Mouse (Mus musculus) limb, embryonic 12.5 days (tissue): ENCODE results near the gene Ttc34. TPM values are rescaled to one million over a fixed set of nuclear protein-coding genes. Genes with fewer than 3 reads are reported as not detected.

Source experiments
- ATAC-seq: fragments of 200-750 bp; cut with Nextera tagmentation; 2 replicates; pipeline ENCODE4 v1.8.0; 2017; ENCODE audit warnings: low read depth, moderate TSS enrichment; ENCODE audit not compliant: insufficient number of reproducible peaks, insufficient read depth, low FRiP score, low TSS enrichment
- H3K27ac ChIP-seq: fragments of 300-500 bp; sonication (generic); 2 replicates; pipeline ENCODE4 v1.5.1; 2016; ENCODE audit warnings: mild to moderate bottlenecking, moderate library complexity
- H3K27me3 ChIP-seq: fragments of 300-500 bp; sonication (generic); 2 replicates; pipeline ENCODE4 v1.6.1; 2016; ENCODE audit warnings: mild to moderate bottlenecking, moderate library complexity
- H3K36me3 ChIP-seq: fragments of 300-500 bp; sonication (generic); 2 replicates; pipeline ENCODE4 v1.6.1; 2016; ENCODE audit warnings: mild to moderate bottlenecking, moderate library complexity
- H3K4me1 ChIP-seq: fragments of 300-500 bp; sonication (generic); replicated peaks from 2 replicates; pipeline ENCODE4 v1.6.1; 2016
- H3K4me2 ChIP-seq: fragments of 300-500 bp; sonication (generic); 2 replicates; pipeline ENCODE4 v1.6.1; 2016; ENCODE audit warnings: mild to moderate bottlenecking, moderate library complexity
- H3K4me3 ChIP-seq: fragments of 300-500 bp; sonication (generic); replicated peaks from 2 replicates; pipeline ENCODE4 v1.5.1; 2016; ENCODE audit warnings: mild to moderate bottlenecking
- H3K9ac ChIP-seq: fragments of 300-500 bp; sonication (generic); replicated peaks from 2 replicates; pipeline ENCODE4 v1.6.1; 2016; ENCODE audit warnings: mild to moderate bottlenecking, moderate library complexity
- H3K9me3 ChIP-seq: fragments of 300-500 bp; sonication (generic); 2 replicates; pipeline ENCODE4 v1.6.1; 2016; ENCODE audit warnings: mild to moderate bottlenecking, moderate library complexity
- WGBS: fragments of 180-500 bp; shearing (Covaris S2); methylation state at CpG from one replicate; pipeline ENCODE4 v1.1.7; 2016; 5-methylcytosine and 5-hydroxymethylcytosine counted together
- polyA plus RNA-seq: library from polyadenylated mRNA; unstranded; fragments of >200 nt; fragmentation: Nextera tagmentation; extraction: Ambion mirVana; gene quantifications from 2 replicates; pipeline ENCODE4 v1.2.1, GENCODE M21; 2016

Ttc34 gene
- polyA plus RNA-seq, 1 experiment from 2014 or later, result 0.23 TPM

GRCm38 (mm10) chr4:154831915-154832573, 5.2 kb upstream of the Ttc34 start:
- peaks cover 11% of the 10 kb centered on the region for H3K27me3 ChIP-seq
- H3K9me3 ChIP-seq, result no peaks in the 10 kb centered on the region
- peaks cover 14% of the 10 kb centered on the region for H3K4me1 ChIP-seq
- H3K4me3 ChIP-seq, result no peak overlapping the region
- 46% methylated on average over 9 of the region's 9 CpGs for WGBS
- no peak overlapping the region for H3K9ac ChIP-seq
- H3K36me3 ChIP-seq, result no peaks in the 10 kb centered on the region
- ATAC-seq, result no peak
- H3K4me2 ChIP-seq, result no peak overlapping the region
- H3K27ac ChIP-seq, result no peak overlapping the region

DNA sequence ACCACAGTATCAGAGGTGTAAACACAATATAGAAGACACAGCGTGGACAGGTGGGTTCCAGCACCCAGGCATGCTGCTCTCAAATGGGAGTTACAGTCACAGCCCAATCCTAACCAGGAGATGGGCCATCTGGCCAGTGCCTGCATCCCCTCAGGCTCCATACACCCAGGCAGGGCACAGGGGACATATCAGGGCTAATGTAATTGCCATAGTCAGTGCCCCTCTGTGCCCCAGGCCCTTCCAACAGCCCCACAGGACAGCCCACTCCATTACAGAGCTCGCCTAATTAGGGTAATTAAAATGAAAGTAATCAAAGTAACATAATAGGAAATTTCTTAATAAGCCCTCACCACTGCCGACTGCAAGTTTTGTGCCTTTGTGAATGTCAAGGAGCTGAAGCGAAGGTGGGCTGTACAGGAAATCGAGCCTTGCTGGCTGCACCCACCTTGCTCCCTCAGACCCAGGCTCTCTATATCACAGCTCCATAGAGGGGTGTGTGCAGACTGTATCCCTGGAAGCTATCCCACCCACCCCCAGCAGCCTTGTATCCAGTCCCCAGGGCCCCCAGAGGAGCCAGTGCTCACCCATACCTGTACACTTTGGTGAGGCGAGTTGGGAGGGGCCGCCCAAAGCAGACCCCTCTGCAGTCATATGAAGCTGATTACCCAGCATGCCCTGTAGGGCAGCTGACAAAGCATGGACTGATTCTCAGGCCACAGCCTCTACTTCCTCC, 910 bp upstream of the Ttc34 start:
- peaks cover 15% of the 10 kb centered on the region for H3K27me3 ChIP-seq
- WGBS, result 64% methylated on average over 7 of the region's 7 CpGs
- H3K9me3 ChIP-seq, result no peaks in the 10 kb centered on the region
- peaks cover 19% of the 10 kb centered on the region for H3K4me1 ChIP-seq
- H3K4me2 ChIP-seq, result no peak overlapping the region
- H3K4me3 ChIP-seq, result no peak overlapping the region
- H3K36me3 ChIP-seq, result no peaks in the 10 kb centered on the region
- no peak overlapping the region for H3K27ac ChIP-seq
- no peak overlapping the region for H3K9ac ChIP-seq
- no peak for ATAC-seq

- ATAC-seq, result no peak
- H3K4me1 ChIP-seq, result peaks cover 19% of the 10 kb centered on the region
- H3K36me3 ChIP-seq, result no peaks in the 10 kb centered on the region
- H3K27me3 ChIP-seq, result peaks cover 5% of the 10 kb centered on the region; the same call in 1 of the 2 replicates
- H3K4me2 ChIP-seq, result no peak overlapping the region
- no peaks in the 10 kb centered on the region for H3K9me3 ChIP-seq
- no peak overlapping the region for H3K27ac ChIP-seq
- 83% methylated on average over 13 of the region's 13 CpGs for WGBS
- no peak overlapping the region for H3K4me3 ChIP-seq
- H3K9ac ChIP-seq, result no peak overlapping the region
Measured at GRCm38 (mm10) chr4:154838741-154839140, 1.5 kb downstream of the Ttc34 start.

DNA sequence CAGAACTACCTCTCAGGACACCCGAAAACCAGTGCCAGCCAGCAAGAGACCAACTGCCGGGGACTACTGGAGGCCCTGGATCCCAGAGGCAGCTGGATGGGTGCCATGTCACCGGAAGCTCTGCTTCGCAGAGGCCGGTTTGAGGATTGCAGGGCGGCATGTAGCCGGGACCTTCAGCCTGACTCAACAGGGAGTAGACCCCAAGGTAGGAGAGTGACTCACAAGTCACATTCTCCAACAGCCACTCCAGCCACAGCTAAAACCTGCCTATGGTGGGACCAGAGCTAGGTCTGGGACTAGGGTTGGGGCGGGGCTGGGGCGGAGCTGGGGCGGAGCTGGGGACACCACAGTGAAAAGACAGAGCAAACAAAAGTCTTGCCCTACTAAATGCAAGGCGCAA, 2.1 kb downstream of the Ttc34 start:
- ATAC-seq, result no peak
- Histone ChIP-seq H3K4me3 (no peak overlapping the region), H3K36me3 (no peaks in the 10 kb centered on the region), H3K27ac (no peak overlapping the region), H3K4me2 (no peak overlapping the region), H3K9ac (no peak overlapping the region), H3K4me1 (peaks cover 19% of the 10 kb centered on the region), H3K9me3 (no peaks in the 10 kb centered on the region), H3K27me3 (peaks cover 5% of the 10 kb centered on the region; the same call in 1 of the 2 replicates)
- 57% methylated on average over 11 of the region's 11 CpGs for WGBS

GRCm38 (mm10) chr4:154852696-154853095, 15.4 kb downstream of the Ttc34 start:
- Histone ChIP-seq H3K9ac (no peak overlapping the region), H3K4me3 (no peak overlapping the region), H3K9me3 (no peaks in the 10 kb centered on the region; the same call in 1 of the 2 replicates), H3K4me2 (no peak overlapping the region), H3K27ac (no peak overlapping the region), H3K4me1 (peaks cover 6% of the 10 kb centered on the region; the same call in 1 of the 2 replicates), H3K36me3 (no peaks in the 10 kb centered on the region), H3K27me3 (peaks cover 43% of the 10 kb centered on the region)
- WGBS, result 96% methylated on average over 1 of the region's 1 CpGs
- no peak for ATAC-seq

- H3K36me3 ChIP-seq, result no peaks in the 10 kb centered on the region
- no peak overlapping the region for H3K9ac ChIP-seq
- ATAC-seq, result no peak
- H3K4me1 ChIP-seq, result peaks cover 6% of the 10 kb centered on the region; the same call in 1 of the 2 replicates
- H3K27ac ChIP-seq, result no peak overlapping the region
- 78% methylated on average over 4 of the region's 4 CpGs for WGBS
- no peak overlapping the region for H3K4me3 ChIP-seq
- H3K4me2 ChIP-seq, result no peak overlapping the region
- H3K9me3 ChIP-seq, result no peaks in the 10 kb centered on the region; the same call in 1 of the 2 replicates
- peaks cover 54% of the 10 kb centered on the region for H3K27me3 ChIP-seq
Measured at GRCm38 (mm10) chr4:154853881-154854280, 16.6 kb downstream of the Ttc34 start.

- Histone ChIP-seq H3K36me3 (no peaks in the 10 kb centered on the region), H3K27ac (no peak overlapping the region), H3K4me2 (no peak overlapping the region), H3K4me3 (peak overlapping the region; percentile 57), H3K9ac (no peak overlapping the region), H3K4me1 (peaks cover 6% of the 10 kb centered on the region; the same call in 1 of the 2 replicates), H3K9me3 (no peaks in the 10 kb centered on the region; the same call in 1 of the 2 replicates), H3K27me3 (peaks cover 59% of the 10 kb centered on the region)
- 59% methylated on average over 12 of the region's 12 CpGs for WGBS
- ATAC-seq, result no peak
Measured at GRCm38 (mm10) chr4:154854676-154855345, 17.6 kb downstream of the Ttc34 start.

GRCm38 (mm10) chr4:154855721-154856479, 18.6 kb downstream of the Ttc34 start:
- H3K4me2 ChIP-seq, result peak overlapping the region; percentile 92
- WGBS, result under 1% methylated on average over 93 of the region's 110 CpGs

GRCm38 (mm10) chr4:154856480-154856837, 19.2 kb downstream of the Ttc34 start:
- H3K9me3 ChIP-seq, result no peaks in the 10 kb centered on the region; the same call in 1 of the 2 replicates
- peaks cover 6% of the 10 kb centered on the region; the same call in 1 of the 2 replicates for H3K4me1 ChIP-seq
- H3K9ac ChIP-seq, result peak overlapping the region; percentile 56
- peak overlapping the region; percentile 57 for H3K4me3 ChIP-seq
- 16% methylated on average over 9 of the region's 9 CpGs for WGBS
- no peak for ATAC-seq
- peak overlapping the region; percentile 92 for H3K4me2 ChIP-seq
- no peaks in the 10 kb centered on the region for H3K36me3 ChIP-seq
- H3K27ac ChIP-seq, result no peak overlapping the region
- H3K27me3 ChIP-seq, result peaks cover 64% of the 10 kb centered on the region

More at GRCm38 (mm10) chr4:154855721-154856479, 18.6 kb downstream of the Ttc34 start:
- H3K27me3 ChIP-seq, result peaks cover 64% of the 10 kb centered on the region
- peaks cover 6% of the 10 kb centered on the region; the same call in 1 of the 2 replicates for H3K4me1 ChIP-seq
- peak overlapping the region; percentile 57 for H3K4me3 ChIP-seq
- H3K9me3 ChIP-seq, result no peaks in the 10 kb centered on the region; the same call in 1 of the 2 replicates
- H3K9ac ChIP-seq, result peak overlapping the region; percentile 56
- no peaks in the 10 kb centered on the region for H3K36me3 ChIP-seq
- no peak overlapping the region for H3K27ac ChIP-seq
- peak; percentile 83 for ATAC-seq

DNA sequence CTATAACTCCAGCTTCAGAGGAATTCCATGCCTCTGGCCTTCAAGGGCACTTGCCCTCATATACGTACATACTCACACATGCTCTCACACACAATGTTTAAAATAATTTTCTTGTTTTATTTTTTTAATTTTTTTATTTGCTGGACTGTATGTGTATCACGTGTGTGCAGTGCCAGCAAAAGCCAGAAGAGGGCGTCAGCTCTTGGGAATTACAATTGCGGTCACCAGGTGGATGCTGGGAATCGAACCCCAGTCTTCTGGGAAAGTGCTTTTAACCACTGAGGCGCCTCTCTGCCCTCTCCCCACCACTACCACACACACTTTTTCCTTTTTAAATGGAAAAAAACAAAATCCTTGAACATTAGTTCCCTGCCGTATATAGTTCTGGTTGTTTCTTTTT, 19.6 kb downstream of the Ttc34 start:
- Histone ChIP-seq H3K4me1 (peaks cover 6% of the 10 kb centered on the region; the same call in 1 of the 2 replicates), H3K27me3 (peaks cover 65% of the 10 kb centered on the region), H3K9ac (no peak overlapping the region), H3K9me3 (no peaks in the 10 kb centered on the region; the same call in 1 of the 2 replicates), H3K4me2 (peak overlapping the region; percentile 92), H3K27ac (no peak overlapping the region), H3K4me3 (peak overlapping the region; percentile 57), H3K36me3 (no peaks in the 10 kb centered on the region)
- 86% methylated on average over 7 of the region's 7 CpGs for WGBS
- ATAC-seq, result no peak
